Mouse (Mus musculus): ENCODE measurements around the gene Swap70. TPM values are rescaled to one million over a fixed set of nuclear protein-coding genes. Genes with fewer than 3 reads are reported as not detected.
A peak's percentile ranks its signal among the peaks of the same experiment; 100 is the strongest.

Gene Swap70
- total and polyA plus RNA-seq, 2 experiments from 2014 or later: 8.5 to 9.1 TPM

DNA sequence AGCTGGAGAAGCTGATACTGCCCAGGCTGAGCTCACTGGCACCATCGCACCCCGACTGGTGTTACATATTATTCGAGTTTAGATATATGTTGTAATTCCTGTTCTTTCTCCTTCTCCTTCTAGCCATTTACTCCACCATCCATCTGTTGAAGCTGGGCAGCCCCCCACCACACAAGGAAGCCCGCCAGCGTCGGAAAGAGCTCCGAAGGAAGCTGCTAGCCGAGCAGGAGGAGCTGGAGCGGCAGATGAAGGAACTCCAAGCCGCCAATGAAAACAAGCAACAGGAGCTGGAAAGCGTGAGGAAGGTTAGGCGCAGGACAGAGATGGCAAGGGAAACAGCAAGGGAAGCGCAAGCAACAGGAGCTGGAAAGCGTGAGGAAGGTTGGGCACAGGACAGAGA, 48.3 kb downstream of the Swap70 start:
- no peak overlapping the region for H3K4me2 ChIP-seq (ENCODE audit: low read depth, low read length)

DNA sequence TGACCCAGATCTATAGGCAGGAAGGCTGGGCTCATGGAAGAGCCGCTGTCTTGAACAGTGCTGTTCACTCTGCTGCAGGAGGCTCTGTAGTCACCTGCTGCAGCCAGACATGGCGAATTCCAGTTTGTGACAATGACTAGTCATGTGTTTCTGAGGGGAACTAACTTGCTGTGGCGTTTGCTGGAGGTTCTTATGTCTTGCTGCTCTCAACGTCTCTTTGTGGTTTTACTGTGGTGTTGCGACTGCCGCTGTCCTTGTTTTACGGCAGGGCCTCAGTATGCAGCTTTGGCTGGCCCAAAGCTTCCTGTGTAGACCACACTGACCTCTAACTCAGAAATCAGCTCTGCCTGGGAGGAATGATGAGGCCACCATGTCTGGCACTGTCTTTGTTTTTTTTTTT, 48.9 kb downstream of the Swap70 start:
- ATAC-seq (no peak), DNase-seq (ENCODE audit: low spot score) (no peak)
- no peak for TF ChIP-seq CTCF (IDR thresholded peaks at IDR 0.05; ENCODE audit: low read depth)
- Histone ChIP-seq H3K27ac (no peak overlapping the region), H3K4me1 (ENCODE audit: insufficient read depth, low read length) (no peaks in the 10 kb centered on the region), H3K9ac (replicated peaks; ENCODE audit: low read length) (no peak overlapping the region), H3K27me3 (ENCODE audit: insufficient read depth, low read length) (no peaks in the 10 kb centered on the region), H3K36me3 (ENCODE audit: insufficient read depth, low read length) (no peaks in the 10 kb centered on the region), H3K4me3 (ENCODE audit: low read length) (no peak overlapping the region), H3K4me2 (ENCODE audit: low read depth, low read length) (no peak overlapping the region), H3K9me3 (ENCODE audit: low read length) (no peaks in the 10 kb centered on the region)
- 92% methylated on average over 7 of the region's 7 CpGs for WGBS

More for the DNA sequence above, 48.3 kb downstream of the Swap70 start:
- no peaks in the 10 kb centered on the region for H3K27me3 ChIP-seq (ENCODE audit: insufficient read depth, low read length)
- 90% methylated on average over 14 of the region's 14 CpGs for WGBS
- H3K4me1 ChIP-seq (ENCODE audit: insufficient read depth, low read length): no peaks in the 10 kb centered on the region
- H3K9ac ChIP-seq (replicated peaks; ENCODE audit: low read length): no peak overlapping the region
- no peaks in the 10 kb centered on the region for H3K9me3 ChIP-seq (ENCODE audit: low read length)
- no peak for DNase-seq (ENCODE audit: low spot score)
- H3K27ac ChIP-seq: no peak overlapping the region
- H3K36me3 ChIP-seq (ENCODE audit: insufficient read depth, low read length): no peaks in the 10 kb centered on the region
- no peak overlapping the region for H3K4me3 ChIP-seq (ENCODE audit: low read length)
- TF ChIP-seq CTCF (IDR thresholded peaks at IDR 0.05; ENCODE audit: low read depth): no peak
- no peak for ATAC-seq

DNA sequence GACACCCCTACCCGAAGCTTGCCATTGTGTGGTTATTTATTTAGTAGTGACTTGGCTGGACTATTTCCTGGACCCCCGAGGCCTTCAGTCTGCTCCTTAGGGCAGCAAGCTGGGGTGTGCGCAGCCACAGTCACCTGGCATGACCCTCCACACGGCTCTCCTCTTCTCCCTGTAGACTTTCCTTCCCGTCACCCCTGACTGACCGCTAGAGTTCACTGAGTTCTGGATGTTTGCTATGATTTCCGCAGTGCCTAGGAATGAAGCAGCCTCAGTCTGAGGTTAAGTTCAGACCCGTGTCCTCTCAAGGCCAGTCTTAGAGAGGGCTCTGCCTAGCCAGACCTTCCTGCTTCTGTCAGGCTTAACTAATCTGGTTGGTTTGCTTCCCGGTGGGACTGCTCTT, 50.3 kb downstream of the Swap70 start:
- TF ChIP-seq CTCF (IDR thresholded peaks at IDR 0.05; ENCODE audit: low read depth): no peak
- Histone ChIP-seq H3K9me3 (ENCODE audit: low read length) (no peaks in the 10 kb centered on the region), H3K36me3 (ENCODE audit: insufficient read depth, low read length) (no peaks in the 10 kb centered on the region), H3K4me1 (ENCODE audit: insufficient read depth, low read length) (no peaks in the 10 kb centered on the region), H3K27ac (no peak overlapping the region; the same call in 1 of the 2 replicates), H3K9ac (replicated peaks; ENCODE audit: low read length) (no peak overlapping the region), H3K4me3 (ENCODE audit: low read length) (no peak overlapping the region), H3K27me3 (ENCODE audit: insufficient read depth, low read length) (no peaks in the 10 kb centered on the region), H3K4me2 (ENCODE audit: low read depth, low read length) (no peak overlapping the region)
- DNase-seq (ENCODE audit: low spot score) (no peak), ATAC-seq (no peak)
- 73% methylated on average over 9 of the region's 9 CpGs for WGBS

DNA sequence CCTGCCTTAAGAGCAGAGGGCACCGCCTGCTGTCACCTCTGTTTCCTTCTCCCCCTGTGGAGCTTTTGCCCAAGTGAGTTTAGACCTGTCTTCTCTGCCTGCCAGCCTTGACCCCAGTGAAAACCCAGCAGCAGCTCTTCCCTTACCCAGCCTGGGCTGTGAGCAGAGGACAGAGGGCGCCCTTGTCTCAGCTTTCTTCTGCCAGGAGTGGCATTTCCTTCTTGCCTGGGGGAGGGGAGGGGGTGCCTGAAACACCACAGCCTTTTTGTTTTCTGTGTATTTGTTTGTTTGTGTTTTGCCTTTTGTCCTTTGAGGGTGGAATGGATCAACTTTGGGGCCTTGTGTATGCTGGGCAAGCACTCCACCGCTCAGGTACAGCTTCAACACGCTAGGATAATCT, 50.9 kb downstream of the Swap70 start:
- Histone ChIP-seq H3K9ac (replicated peaks; ENCODE audit: low read length) (no peak overlapping the region), H3K27ac (no peak overlapping the region; the same call in 1 of the 2 replicates), H3K4me1 (ENCODE audit: insufficient read depth, low read length) (no peaks in the 10 kb centered on the region), H3K36me3 (ENCODE audit: insufficient read depth, low read length) (no peaks in the 10 kb centered on the region), H3K27me3 (ENCODE audit: insufficient read depth, low read length) (no peaks in the 10 kb centered on the region), H3K9me3 (ENCODE audit: low read length) (no peaks in the 10 kb centered on the region), H3K4me3 (ENCODE audit: low read length) (no peak overlapping the region), H3K4me2 (ENCODE audit: low read depth, low read length) (no peak overlapping the region)
- no peak for DNase-seq (ENCODE audit: low spot score)
- ATAC-seq: no peak
- whole genome bisulfite sequencing: 82% methylated on average over 4 of the region's 4 CpGs
- peak; percentile 28; the same call in 1 of the 2 replicates for TF ChIP-seq CTCF (IDR thresholded peaks at IDR 0.05; ENCODE audit: low read depth)

DNA sequence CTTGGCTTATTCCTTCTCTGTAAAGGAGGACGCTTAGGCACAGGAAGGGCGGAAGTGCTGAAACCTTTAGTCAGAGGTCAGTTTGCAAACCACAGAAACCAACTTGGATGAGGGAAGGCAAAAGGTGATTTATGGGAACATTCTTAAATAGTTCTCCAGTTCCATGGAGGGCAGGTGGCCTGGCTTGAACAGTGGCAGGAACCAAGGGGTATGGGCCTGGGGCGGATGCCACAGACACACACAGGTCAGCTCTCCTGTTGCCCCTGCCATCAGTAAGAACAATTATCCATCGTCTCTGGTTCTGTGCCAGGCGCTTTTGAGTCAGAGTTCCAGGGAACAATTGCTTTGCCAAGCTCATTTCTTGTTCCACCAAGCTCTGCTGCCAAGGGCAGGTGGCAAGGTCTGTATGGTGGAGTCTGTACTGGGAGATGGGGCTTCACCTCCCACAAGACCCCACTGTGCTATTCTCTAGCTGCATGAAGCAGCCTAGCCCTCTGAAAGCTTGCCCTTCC, 56.3 kb downstream of the Swap70 start:
- H3K4me3 ChIP-seq (ENCODE audit: low read length): no peak overlapping the region
- no peaks in the 10 kb centered on the region for H3K9me3 ChIP-seq (ENCODE audit: low read length)
- no peaks in the 10 kb centered on the region for H3K27me3 ChIP-seq (ENCODE audit: insufficient read depth, low read length)
- H3K4me1 ChIP-seq (ENCODE audit: insufficient read depth, low read length): no peaks in the 10 kb centered on the region
- no peak overlapping the region for H3K9ac ChIP-seq (replicated peaks; ENCODE audit: low read length)
- no peaks in the 10 kb centered on the region for H3K36me3 ChIP-seq (ENCODE audit: insufficient read depth, low read length)
- H3K27ac ChIP-seq: no peak overlapping the region
- no peak overlapping the region for H3K4me2 ChIP-seq (ENCODE audit: low read depth, low read length)
- DNase-seq (ENCODE audit: low spot score) (no peak), ATAC-seq (no peak)
- 87% methylated on average over 5 of the region's 5 CpGs for WGBS
- no peak for TF ChIP-seq CTCF (IDR thresholded peaks at IDR 0.05; ENCODE audit: low read depth)

DNA sequence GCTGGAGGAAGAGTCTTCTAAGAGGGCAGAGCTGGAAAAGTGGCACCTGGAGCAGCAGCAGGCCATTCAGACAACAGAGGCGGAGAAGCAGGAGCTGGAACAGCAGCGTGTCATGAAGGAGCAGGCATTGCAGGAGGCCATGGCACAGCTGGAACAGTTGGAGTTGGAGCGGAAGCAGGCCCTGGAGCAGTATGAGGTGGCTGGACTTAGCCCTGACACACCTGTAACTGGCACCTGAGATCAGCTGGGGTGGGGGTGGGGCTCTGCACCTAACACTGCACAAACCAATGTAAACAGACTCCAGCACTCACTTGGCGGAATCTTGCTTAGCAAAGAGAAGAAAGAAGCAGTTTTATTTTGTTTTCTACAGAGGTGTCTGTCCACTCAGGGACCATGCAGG, 57.7 kb downstream of the Swap70 start:
- Histone ChIP-seq H3K9ac (replicated peaks; ENCODE audit: low read length) (no peak overlapping the region), H3K4me2 (ENCODE audit: low read depth, low read length) (no peak overlapping the region), H3K4me1 (ENCODE audit: insufficient read depth, low read length) (no peaks in the 10 kb centered on the region), H3K36me3 (ENCODE audit: insufficient read depth, low read length) (no peaks in the 10 kb centered on the region), H3K4me3 (ENCODE audit: low read length) (no peak overlapping the region), H3K27ac (no peak overlapping the region), H3K9me3 (ENCODE audit: low read length) (no peaks in the 10 kb centered on the region), H3K27me3 (ENCODE audit: insufficient read depth, low read length) (no peaks in the 10 kb centered on the region)
- no peak for ATAC-seq
- DNase-seq (ENCODE audit: low spot score): no peak
- WGBS: 95% methylated on average over 4 of the region's 4 CpGs
- no peak for TF ChIP-seq CTCF (IDR thresholded peaks at IDR 0.05; ENCODE audit: low read depth)

DNA sequence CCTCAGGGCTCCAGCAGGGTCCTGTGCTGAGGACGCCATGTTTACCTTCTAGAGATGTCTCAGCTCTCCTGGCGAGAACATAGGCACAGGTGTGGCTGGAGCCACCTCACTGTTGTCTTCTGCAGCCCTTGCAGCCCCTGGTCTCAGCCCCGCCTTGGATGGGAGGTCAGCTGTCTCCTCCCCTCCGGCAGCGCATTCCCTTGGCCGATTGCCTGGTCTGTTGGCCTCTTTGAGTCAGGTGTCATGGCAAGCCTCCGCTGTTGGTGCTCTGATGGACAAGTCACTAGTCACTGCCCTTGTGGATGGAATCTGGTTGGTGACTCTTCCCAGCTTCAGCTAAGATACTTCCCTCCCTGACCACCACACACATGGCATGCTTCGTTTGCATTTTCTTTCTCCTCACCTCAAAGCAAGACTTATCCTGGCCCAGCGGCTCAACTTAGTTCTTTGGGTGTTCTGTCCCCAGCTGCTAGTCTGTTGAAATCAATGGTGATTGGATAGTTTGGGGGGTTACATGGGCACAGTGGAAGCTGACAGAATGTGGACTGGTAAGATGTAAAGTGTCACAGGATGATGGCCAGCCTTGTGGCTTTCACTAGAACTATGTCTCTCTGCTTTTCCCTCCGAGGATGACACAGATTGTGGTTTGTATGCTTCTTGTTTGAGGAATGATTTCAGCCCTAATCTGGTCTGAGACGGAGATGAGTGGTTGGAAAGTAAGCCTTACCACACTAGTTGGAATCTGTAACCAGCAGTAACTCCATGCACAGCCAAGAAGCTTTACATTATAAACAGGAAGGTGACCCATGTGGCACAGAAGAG, 60.1 kb downstream of the Swap70 start:
- no peak for ATAC-seq
- no peak overlapping the region for H3K27ac ChIP-seq

More for the DNA sequence above, 60.1 kb downstream of the Swap70 start:
- DNase-seq (ENCODE audit: low spot score): no peak
- Histone ChIP-seq H3K27me3 (ENCODE audit: insufficient read depth, low read length) (no peaks in the 10 kb centered on the region), H3K36me3 (ENCODE audit: insufficient read depth, low read length) (no peaks in the 10 kb centered on the region), H3K9ac (replicated peaks; ENCODE audit: low read length) (no peak overlapping the region), H3K4me2 (ENCODE audit: low read depth, low read length) (no peak overlapping the region), H3K9me3 (ENCODE audit: low read length) (no peaks in the 10 kb centered on the region), H3K4me3 (ENCODE audit: low read length) (no peak overlapping the region), H3K4me1 (ENCODE audit: insufficient read depth, low read length) (no peaks in the 10 kb centered on the region)
- no peak for TF ChIP-seq CTCF (IDR thresholded peaks at IDR 0.05; ENCODE audit: low read depth)
- 95% methylated on average over 11 of the region's 11 CpGs for WGBS

Measured in hindbrain, postnatal 0 days (tissue).